Mouse (Mus musculus): ENCODE results near the gene Olfr1033. TPM values are rescaled to one million over a fixed set of nuclear protein-coding genes. Genes with fewer than 3 reads are reported as not detected.
"Not testable (repeated sequence)": the region's sequence is repeated elsewhere in the genome, so short reads cannot be mapped to it uniquely, and the experiment has no call there.

Olfr1033 gene
- polyA plus RNA-seq, 1 experiment from 2014 or later: 1.1 TPM

GRCm38 (mm10) chr2:86070189-86070588 lies 49.8 kb downstream of the Olfr1033 start:
- H3K4me3 ChIP-seq (ENCODE audit: low read depth, low read length): no peak overlapping the region
- H3K9ac ChIP-seq (ENCODE audit: low read depth, low read length): no peak overlapping the region
- 72% methylated on average over 8 of the region's 8 CpGs for WGBS (ENCODE audit: insufficient replicate concordance)
- no peaks in the 10 kb centered on the region for H3K27me3 ChIP-seq (ENCODE audit: control insufficient read depth, insufficient read depth, low read depth, low read length)
- H3K4me1 ChIP-seq (ENCODE audit: control insufficient read depth, low read depth, low read length): no peaks in the 10 kb centered on the region
- H3K27ac ChIP-seq (ENCODE audit: low read length): no peak overlapping the region
- no peak overlapping the region for H3K4me2 ChIP-seq (ENCODE audit: low read depth, low read length)
- ATAC-seq (ENCODE audit: low read depth): peak; percentile 70; the same call in 1 of the 2 replicates
- H3K9me3 ChIP-seq (replicated peaks; ENCODE audit: control insufficient read depth, low read length): no peaks in the 10 kb centered on the region
- no peaks in the 10 kb centered on the region for H3K36me3 ChIP-seq (ENCODE audit: control insufficient read depth, insufficient read depth)

- H3K9ac ChIP-seq (ENCODE audit: low read depth, low read length); ATAC-seq (ENCODE audit: low read depth); H3K9me3 ChIP-seq (replicated peaks; ENCODE audit: control insufficient read depth, low read length); H3K4me1 ChIP-seq (ENCODE audit: control insufficient read depth, low read depth, low read length); H3K4me3 ChIP-seq (ENCODE audit: low read depth, low read length); H3K27ac ChIP-seq (ENCODE audit: low read length); H3K27me3 ChIP-seq (ENCODE audit: control insufficient read depth, insufficient read depth, low read depth, low read length); H3K4me2 ChIP-seq (ENCODE audit: low read depth, low read length); H3K36me3 ChIP-seq (ENCODE audit: control insufficient read depth, insufficient read depth): not testable (repeated sequence)
Observed at GRCm38 (mm10) chr2:86073692-86074091, 53.3 kb downstream of the Olfr1033 start, which contains the start of gene Olfr1036. Gene Olfr1036 (plus strand): TSS chr2:86073992.

- H3K36me3 ChIP-seq (ENCODE audit: control insufficient read depth, insufficient read depth); H3K27ac ChIP-seq (ENCODE audit: low read length); ATAC-seq (ENCODE audit: low read depth); H3K4me3 ChIP-seq (ENCODE audit: low read depth, low read length); H3K27me3 ChIP-seq (ENCODE audit: control insufficient read depth, insufficient read depth, low read depth, low read length); H3K4me1 ChIP-seq (ENCODE audit: control insufficient read depth, low read depth, low read length); H3K9me3 ChIP-seq (replicated peaks; ENCODE audit: control insufficient read depth, low read length); H3K9ac ChIP-seq (ENCODE audit: low read depth, low read length); H3K4me2 ChIP-seq (ENCODE audit: low read depth, low read length): not testable (repeated sequence)
- WGBS (ENCODE audit: insufficient replicate concordance): 76% methylated on average over 1 of the region's 1 CpGs
Observed at GRCm38 (mm10) chr2:86080478-86080877, 60.0 kb downstream of the Olfr1033 start.

GRCm38 (mm10) chr2:86087285-86087684 lies 66.9 kb downstream of the Olfr1033 start, which contains the start of gene Olfr1037:
Gene Olfr1037 (minus strand): TSS chr2:86087385.
- H3K27ac ChIP-seq (ENCODE audit: low read length): no peak within 1 kb of the TSS
- H3K36me3 ChIP-seq (ENCODE audit: control insufficient read depth, insufficient read depth): no peaks in the 10 kb centered on the region
- H3K9ac ChIP-seq (ENCODE audit: low read depth, low read length): no peak within 1 kb of the TSS
- H3K27me3 ChIP-seq (ENCODE audit: control insufficient read depth, insufficient read depth, low read depth, low read length): no peaks in the 10 kb centered on the region
- WGBS (ENCODE audit: insufficient replicate concordance): 75% methylated on average over 2 of the region's 2 CpGs
- no peak within 1 kb of the TSS for H3K4me2 ChIP-seq (ENCODE audit: low read depth, low read length)
- H3K9me3 ChIP-seq (replicated peaks; ENCODE audit: control insufficient read depth, low read length): no peaks in the 10 kb centered on the region
- H3K4me3 ChIP-seq (ENCODE audit: low read depth, low read length): no peak within 1 kb of the TSS
- no peak for ATAC-seq (ENCODE audit: low read depth)
- no peaks in the 10 kb centered on the region for H3K4me1 ChIP-seq (ENCODE audit: control insufficient read depth, low read depth, low read length)

Other genes with a start within 250 kb of the Olfr1033 start
- not detected in 2 replicates for gene Olfr1014, start 247.9 kb upstream of the Olfr1033 start, polyA plus RNA-seq (2015; fragmentation: Nextera tagmentation; extraction: Ambion mirVana)
- gene Olfr1015, start 238.6 kb upstream of the Olfr1033 start, polyA plus RNA-seq (2015; fragmentation: Nextera tagmentation; extraction: Ambion mirVana): not detected in 2 replicates
- not detected in 2 replicates for gene Olfr1016, start 218.1 kb upstream of the Olfr1033 start, polyA plus RNA-seq (2015; fragmentation: Nextera tagmentation; extraction: Ambion mirVana)
- not detected in 2 replicates for gene Olfr1018, start 202.2 kb upstream of the Olfr1033 start, polyA plus RNA-seq (2015; fragmentation: Nextera tagmentation; extraction: Ambion mirVana)
- not detected in 2 replicates for gene Olfr1019, start 175.2 kb upstream of the Olfr1033 start, polyA plus RNA-seq (2015; fragmentation: Nextera tagmentation; extraction: Ambion mirVana)
- gene Olfr1020, start 173.6 kb upstream of the Olfr1033 start, polyA plus RNA-seq (2015; fragmentation: Nextera tagmentation; extraction: Ambion mirVana): not detected in 2 replicates
- gene Olfr1022, start 152.0 kb upstream of the Olfr1033 start, polyA plus RNA-seq (2015; fragmentation: Nextera tagmentation; extraction: Ambion mirVana): not detected in 2 replicates
- not detected in 2 replicates for gene Olfr1023, start 135.0 kb upstream of the Olfr1033 start, polyA plus RNA-seq (2015; fragmentation: Nextera tagmentation; extraction: Ambion mirVana)
- gene Olfr1024, start 115.6 kb upstream of the Olfr1033 start, polyA plus RNA-seq (2015; fragmentation: Nextera tagmentation; extraction: Ambion mirVana): not detected in 2 replicates
- not detected in 2 replicates for gene Olfr1025-ps1, start 105.4 kb upstream of the Olfr1033 start, polyA plus RNA-seq (2015; fragmentation: Nextera tagmentation; extraction: Ambion mirVana)
- gene Olfr1026, start 99.1 kb upstream of the Olfr1033 start, polyA plus RNA-seq (2015; fragmentation: Nextera tagmentation; extraction: Ambion mirVana): not detected in 2 replicates
- not detected in 2 replicates for gene Olfr1028, start 70.2 kb upstream of the Olfr1033 start, polyA plus RNA-seq (2015; fragmentation: Nextera tagmentation; extraction: Ambion mirVana)
- gene Olfr1029, start 46.7 kb upstream of the Olfr1033 start, polyA plus RNA-seq (2015; fragmentation: Nextera tagmentation; extraction: Ambion mirVana): not detected in 2 replicates
- not detected in 2 replicates for gene Olfr1030, start 41.4 kb upstream of the Olfr1033 start, polyA plus RNA-seq (2015; fragmentation: Nextera tagmentation; extraction: Ambion mirVana)
- gene Olfr1031, start 30.3 kb upstream of the Olfr1033 start, polyA plus RNA-seq (2015; fragmentation: Nextera tagmentation; extraction: Ambion mirVana): not detected in 2 replicates
- not detected in 2 replicates for gene Olfr1032, start 15.1 kb upstream of the Olfr1033 start, polyA plus RNA-seq (2015; fragmentation: Nextera tagmentation; extraction: Ambion mirVana)
- 0.05 and 0.06 TPM in 2 replicates for gene Olfr1034, start 25.2 kb downstream of the Olfr1033 start, polyA plus RNA-seq (2015; fragmentation: Nextera tagmentation; extraction: Ambion mirVana)
- not detected in 2 replicates for gene Olfr1036, start 53.4 kb downstream of the Olfr1033 start, polyA plus RNA-seq (2015; fragmentation: Nextera tagmentation; extraction: Ambion mirVana)
- gene Olfr1037, start 66.8 kb downstream of the Olfr1033 start, polyA plus RNA-seq (2015; fragmentation: Nextera tagmentation; extraction: Ambion mirVana): not detected in 2 replicates
- gene Olfr1039, start 115.3 kb downstream of the Olfr1033 start, polyA plus RNA-seq (2015; fragmentation: Nextera tagmentation; extraction: Ambion mirVana): not detected in 2 replicates
- not detected in 2 replicates for gene Olfr1040, start 126.1 kb downstream of the Olfr1033 start, polyA plus RNA-seq (2015; fragmentation: Nextera tagmentation; extraction: Ambion mirVana)
- gene Olfr1042, start 141.2 kb downstream of the Olfr1033 start, polyA plus RNA-seq (2015; fragmentation: Nextera tagmentation; extraction: Ambion mirVana): not detected in 2 replicates
- gene Olfr1043, start 146.9 kb downstream of the Olfr1033 start, polyA plus RNA-seq (2015; fragmentation: Nextera tagmentation; extraction: Ambion mirVana): not detected in 2 replicates
- not detected in 2 replicates for gene Olfr1044, start 157.2 kb downstream of the Olfr1033 start, polyA plus RNA-seq (2015; fragmentation: Nextera tagmentation; extraction: Ambion mirVana)
- not detected in 2 replicates for gene Olfr52, start 165.1 kb downstream of the Olfr1033 start, polyA plus RNA-seq (2015; fragmentation: Nextera tagmentation; extraction: Ambion mirVana)
- gene Olfr1045, start 182.4 kb downstream of the Olfr1033 start, polyA plus RNA-seq (2015; fragmentation: Nextera tagmentation; extraction: Ambion mirVana): not detected in 2 replicates
- not detected in 2 replicates for gene Olfr1046, start 198.7 kb downstream of the Olfr1033 start, polyA plus RNA-seq (2015; fragmentation: Nextera tagmentation; extraction: Ambion mirVana)
- not detected in 2 replicates for gene Olfr1047, start 210.8 kb downstream of the Olfr1033 start, polyA plus RNA-seq (2015; fragmentation: Nextera tagmentation; extraction: Ambion mirVana)
- gene Olfr1048, start 219.7 kb downstream of the Olfr1033 start, polyA plus RNA-seq (2015; fragmentation: Nextera tagmentation; extraction: Ambion mirVana): not detected in 2 replicates
- not detected in 2 replicates for gene Olfr1049, start 237.7 kb downstream of the Olfr1033 start, polyA plus RNA-seq (2015; fragmentation: Nextera tagmentation; extraction: Ambion mirVana)